Mouse (Mus musculus): ENCODE data around the gene Traf7. TPM values are rescaled to one million over a fixed set of nuclear protein-coding genes. Genes with fewer than 3 reads are reported as not detected.

Traf7 gene
- polyA plus RNA-seq, 1 experiment, result 12.7 TPM

DNA sequence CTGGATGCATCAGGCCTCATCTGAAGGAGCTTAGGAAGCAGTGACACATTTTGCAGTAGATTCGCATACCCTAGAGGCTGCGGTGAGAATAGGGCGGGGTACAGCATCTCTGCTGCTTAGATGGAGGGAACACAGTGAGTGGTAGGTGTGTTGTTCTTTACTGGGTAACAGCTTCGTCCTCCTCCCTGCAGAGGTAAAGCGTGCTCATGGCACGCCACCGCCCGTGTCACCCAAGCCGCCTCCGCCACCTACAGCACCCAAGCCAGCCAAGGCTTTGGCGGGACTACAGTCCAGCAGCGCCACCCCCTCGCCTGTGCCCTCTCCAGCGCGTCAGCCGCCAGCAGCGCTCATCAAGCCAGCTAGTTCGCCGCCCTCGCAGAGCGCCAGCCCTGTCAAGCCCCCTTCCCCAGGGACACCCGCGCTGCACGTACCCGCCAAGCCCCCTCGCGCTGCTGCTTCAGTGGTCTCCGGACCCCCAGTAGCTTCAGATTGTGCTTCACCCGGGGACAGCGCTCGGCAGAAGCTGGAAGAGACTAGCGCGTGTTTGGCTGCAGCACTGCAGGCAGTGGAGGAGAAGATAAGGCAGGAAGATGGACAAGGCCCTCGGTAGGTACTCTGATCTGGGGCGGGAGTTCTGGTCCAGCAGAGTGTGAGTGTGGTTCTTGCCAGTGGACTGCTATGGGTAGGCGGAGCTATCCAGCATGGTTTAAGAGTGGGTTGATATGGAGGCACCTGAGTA is 21.2 kb downstream of the Traf7 start:
- TF ChIP-seq GATA1 (IDR thresholded peaks at IDR 0.05; ENCODE audit: low read length), result no peak
- no peak for TF ChIP-seq TAL1 (IDR thresholded peaks at IDR 0.05; ENCODE audit: low read length)
- no peak overlapping the region for H3K4me3 ChIP-seq (replicated peaks)
- peaks cover 40% of the 10 kb centered on the region for H3K36me3 ChIP-seq (ENCODE audit: control insufficient read depth)

DNA sequence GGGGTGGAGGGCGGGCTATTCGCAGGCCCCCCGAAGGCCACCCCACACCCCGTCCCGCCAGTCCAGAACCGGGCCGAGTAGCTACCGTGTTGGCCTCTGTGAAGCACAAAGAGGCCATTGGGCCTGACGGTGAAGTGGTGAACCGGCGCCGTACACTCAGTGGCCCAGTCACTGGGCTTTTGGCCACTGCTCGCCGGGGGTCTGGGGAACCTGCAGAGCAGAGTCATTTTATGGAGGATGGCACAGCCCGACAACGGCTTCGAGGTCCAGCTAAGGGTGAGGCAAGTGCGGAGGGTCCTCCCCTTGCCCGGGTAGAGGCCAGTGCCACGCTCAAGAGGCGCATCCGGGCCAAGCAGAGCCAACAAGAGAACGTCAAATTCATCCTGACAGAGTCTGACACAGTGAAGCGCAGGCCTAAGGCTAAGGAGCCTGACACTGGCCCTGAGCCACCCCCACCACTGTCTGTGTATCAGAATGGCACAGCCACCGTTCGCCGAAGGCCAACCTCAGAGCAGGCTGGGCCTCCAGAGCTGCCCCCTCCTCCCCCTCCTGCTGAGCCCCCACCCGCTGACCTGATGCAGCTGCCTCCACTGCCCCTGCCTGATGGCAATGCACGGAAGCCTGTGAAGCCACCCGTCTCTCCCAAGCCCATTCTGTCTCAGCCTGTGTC is 22.3 kb downstream of the Traf7 start:
- H3K4me3 ChIP-seq (replicated peaks), result no peak overlapping the region
- TF ChIP-seq TAL1 (IDR thresholded peaks at IDR 0.05; ENCODE audit: low read length) (no peak), GATA1 (IDR thresholded peaks at IDR 0.05; ENCODE audit: low read length) (no peak)
- H3K9me3 ChIP-seq (ENCODE audit: control insufficient read depth, low read length), result no peaks in the 10 kb centered on the region
- H3K4me1 ChIP-seq (ENCODE audit: control insufficient read depth), result peaks cover 9% of the 10 kb centered on the region
- no peaks in the 10 kb centered on the region for H3K27me3 ChIP-seq (ENCODE audit: control insufficient read depth)
- H3K36me3 ChIP-seq (ENCODE audit: control insufficient read depth), result peaks cover 30% of the 10 kb centered on the region

More for the DNA sequence above, 21.2 kb downstream of the Traf7 start:
- no peaks in the 10 kb centered on the region for H3K9me3 ChIP-seq (ENCODE audit: control insufficient read depth, low read length)
- H3K27me3 ChIP-seq (ENCODE audit: control insufficient read depth), result no peaks in the 10 kb centered on the region
- peaks cover 9% of the 10 kb centered on the region for H3K4me1 ChIP-seq (ENCODE audit: control insufficient read depth)

DNA sequence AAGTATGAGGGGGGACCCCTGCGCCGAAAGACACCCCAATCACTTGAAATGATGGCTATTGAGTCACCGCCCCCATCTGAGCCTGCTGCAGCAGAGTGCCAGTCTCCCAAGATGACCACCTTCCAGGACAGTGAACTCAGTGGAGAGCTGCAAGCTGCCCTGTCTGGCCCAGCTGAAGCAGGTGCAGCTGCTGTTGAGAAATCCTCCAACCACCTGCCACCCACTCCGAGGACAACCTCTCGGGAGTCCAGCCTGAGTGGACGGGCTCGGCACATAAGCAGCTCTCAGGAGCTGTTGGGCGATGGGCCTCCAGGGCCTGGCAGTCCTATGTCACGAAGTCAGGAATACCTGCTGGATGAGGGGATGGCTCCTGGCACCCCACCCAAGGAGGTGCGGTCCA is 23.7 kb downstream of the Traf7 start:
- H3K27me3 ChIP-seq (ENCODE audit: control insufficient read depth), result no peaks in the 10 kb centered on the region
- TF ChIP-seq TAL1 (IDR thresholded peaks at IDR 0.05; ENCODE audit: low read length) (no peak), GATA1 (IDR thresholded peaks at IDR 0.05; ENCODE audit: low read length) (no peak)

DNA sequence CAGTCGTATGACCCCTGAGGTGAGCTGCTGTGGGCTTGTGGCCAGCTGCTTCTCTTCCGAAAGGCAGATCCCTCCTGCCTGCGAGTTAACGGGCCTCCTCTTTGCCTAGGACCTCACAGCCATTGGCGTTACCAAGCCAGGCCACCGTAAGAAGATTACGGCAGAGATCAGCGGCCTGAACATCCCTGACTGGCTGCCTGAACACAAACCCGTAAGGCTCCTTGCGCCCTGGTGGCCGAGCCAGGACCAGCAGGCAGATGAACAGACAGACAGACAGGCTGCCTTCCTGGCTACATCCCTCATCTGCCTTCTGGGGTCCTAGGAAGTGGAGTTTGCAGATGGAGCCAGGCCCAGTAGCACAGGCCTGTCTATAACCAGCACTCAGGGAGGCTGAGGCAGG is 25.5 kb downstream of the Traf7 start:
- H3K9me3 ChIP-seq (ENCODE audit: control insufficient read depth, low read length), result no peaks in the 10 kb centered on the region
- no peaks in the 10 kb centered on the region for H3K27me3 ChIP-seq (ENCODE audit: control insufficient read depth)
- no peaks in the 10 kb centered on the region for H3K36me3 ChIP-seq (ENCODE audit: control insufficient read depth)
- no peak overlapping the region for H3K4me3 ChIP-seq (replicated peaks)
- TF ChIP-seq GATA1 (IDR thresholded peaks at IDR 0.05; ENCODE audit: low read length) (no peak), TAL1 (IDR thresholded peaks at IDR 0.05; ENCODE audit: low read length) (no peak)
- peaks cover 7% of the 10 kb centered on the region for H3K4me1 ChIP-seq (ENCODE audit: control insufficient read depth)

More for the DNA sequence above, 23.7 kb downstream of the Traf7 start:
- no peak overlapping the region for H3K4me3 ChIP-seq (replicated peaks)
- H3K36me3 ChIP-seq (ENCODE audit: control insufficient read depth), result peaks cover 16% of the 10 kb centered on the region
- H3K4me1 ChIP-seq (ENCODE audit: control insufficient read depth), result peaks cover 9% of the 10 kb centered on the region
- no peaks in the 10 kb centered on the region for H3K9me3 ChIP-seq (ENCODE audit: control insufficient read depth, low read length)

DNA sequence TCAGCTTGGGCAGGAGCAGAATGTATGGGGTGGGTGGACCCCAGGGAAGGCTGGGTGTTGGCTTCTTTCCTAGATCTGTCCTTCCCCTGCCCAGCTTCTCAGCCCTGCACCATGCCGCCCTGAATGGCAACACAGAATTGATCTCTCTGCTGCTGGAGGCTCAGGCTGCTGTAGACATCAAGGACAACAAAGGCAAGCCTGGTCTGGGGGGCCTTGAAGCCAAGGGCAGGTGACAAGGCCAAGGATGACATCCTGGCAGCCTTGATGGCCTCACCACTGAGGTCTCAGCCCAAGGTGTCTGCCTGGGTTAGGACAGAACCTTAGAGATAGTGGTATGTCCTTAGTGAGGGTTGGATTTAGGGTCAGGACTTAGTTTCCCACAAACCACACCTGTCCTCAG is 31.7 kb downstream of the Traf7 start:
- Histone ChIP-seq H3K4me1 (ENCODE audit: control insufficient read depth) (no peaks in the 10 kb centered on the region), H3K27me3 (ENCODE audit: control insufficient read depth) (peaks cover 14% of the 10 kb centered on the region), H3K4me3 (replicated peaks) (no peak overlapping the region), H3K36me3 (ENCODE audit: control insufficient read depth) (no peaks in the 10 kb centered on the region), H3K9me3 (ENCODE audit: control insufficient read depth, low read length) (no peaks in the 10 kb centered on the region)
- no peak for TF ChIP-seq GATA1 (IDR thresholded peaks at IDR 0.05; ENCODE audit: low read length)
- TF ChIP-seq TAL1 (IDR thresholded peaks at IDR 0.05; ENCODE audit: low read length), result no peak

DNA sequence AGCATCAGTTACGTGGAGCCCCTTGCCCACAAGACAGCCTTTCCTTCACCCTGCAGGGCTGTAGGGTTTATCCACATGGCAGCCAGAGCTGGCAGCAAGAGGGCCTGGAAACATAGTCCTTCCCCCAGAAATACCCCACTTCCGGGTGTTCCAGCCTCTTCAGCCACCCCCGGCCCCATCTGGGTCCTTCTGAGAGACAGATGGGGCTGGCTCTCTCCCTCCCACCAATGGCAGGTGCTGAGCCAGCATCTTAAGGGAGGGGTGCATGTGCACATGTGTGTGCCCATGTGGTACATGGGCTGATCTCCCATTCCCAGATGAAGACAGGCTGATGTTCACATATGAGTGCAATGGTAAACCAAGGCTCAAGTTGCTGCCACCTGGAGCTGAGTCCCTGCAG is 32.3 kb downstream of the Traf7 start:
- Histone ChIP-seq H3K4me3 (replicated peaks) (no peak overlapping the region), H3K4me1 (ENCODE audit: control insufficient read depth) (no peaks in the 10 kb centered on the region), H3K9me3 (ENCODE audit: control insufficient read depth, low read length) (no peaks in the 10 kb centered on the region), H3K36me3 (ENCODE audit: control insufficient read depth) (no peaks in the 10 kb centered on the region), H3K27me3 (ENCODE audit: control insufficient read depth) (peaks cover 20% of the 10 kb centered on the region)
- TF ChIP-seq GATA1 (IDR thresholded peaks at IDR 0.05; ENCODE audit: low read length) (no peak), TAL1 (IDR thresholded peaks at IDR 0.05; ENCODE audit: low read length) (no peak)

DNA sequence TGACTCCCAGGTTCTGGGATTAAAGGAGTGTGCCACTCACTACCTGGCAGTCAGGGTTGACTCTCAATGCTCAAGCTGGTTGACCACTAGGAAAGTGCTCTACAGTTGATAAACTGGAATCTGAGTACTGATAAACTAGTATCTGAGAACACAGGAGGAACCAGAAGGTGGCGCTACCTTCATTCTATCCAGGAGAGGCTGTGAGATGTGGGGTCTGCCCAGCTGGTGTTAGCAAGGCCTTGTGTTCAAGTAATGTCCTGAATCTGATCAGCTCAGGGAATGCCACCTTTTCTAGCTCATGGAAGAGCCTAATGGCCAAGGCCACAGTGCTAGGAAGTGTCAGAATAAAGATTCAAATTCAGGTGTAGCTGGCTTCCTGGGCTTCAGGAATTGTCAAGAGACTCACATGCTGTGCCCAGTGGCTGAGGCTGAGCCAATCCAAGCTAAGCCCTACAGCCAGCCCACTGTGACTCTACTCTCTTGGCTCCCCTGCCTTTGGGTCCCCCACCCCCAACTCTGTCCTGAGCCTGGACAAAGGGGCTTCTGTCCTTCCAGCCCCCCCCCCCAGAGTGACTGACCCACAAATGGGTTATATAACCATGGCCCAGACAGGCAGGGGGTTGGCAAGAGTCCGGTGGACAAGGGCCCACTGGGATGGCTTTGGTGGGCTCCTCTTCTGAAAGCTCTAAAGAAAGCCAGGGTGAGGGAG is 33.0 kb downstream of the Traf7 start:
- Histone ChIP-seq H3K9me3 (ENCODE audit: control insufficient read depth, low read length) (no peaks in the 10 kb centered on the region), H3K4me1 (ENCODE audit: control insufficient read depth) (no peaks in the 10 kb centered on the region), H3K36me3 (ENCODE audit: control insufficient read depth) (no peaks in the 10 kb centered on the region), H3K4me3 (replicated peaks) (no peak overlapping the region), H3K27me3 (ENCODE audit: control insufficient read depth) (peaks cover 27% of the 10 kb centered on the region)
- no peak for TF ChIP-seq GATA1 (IDR thresholded peaks at IDR 0.05; ENCODE audit: low read length)
- no peak for TF ChIP-seq TAL1 (IDR thresholded peaks at IDR 0.05; ENCODE audit: low read length)

DNA sequence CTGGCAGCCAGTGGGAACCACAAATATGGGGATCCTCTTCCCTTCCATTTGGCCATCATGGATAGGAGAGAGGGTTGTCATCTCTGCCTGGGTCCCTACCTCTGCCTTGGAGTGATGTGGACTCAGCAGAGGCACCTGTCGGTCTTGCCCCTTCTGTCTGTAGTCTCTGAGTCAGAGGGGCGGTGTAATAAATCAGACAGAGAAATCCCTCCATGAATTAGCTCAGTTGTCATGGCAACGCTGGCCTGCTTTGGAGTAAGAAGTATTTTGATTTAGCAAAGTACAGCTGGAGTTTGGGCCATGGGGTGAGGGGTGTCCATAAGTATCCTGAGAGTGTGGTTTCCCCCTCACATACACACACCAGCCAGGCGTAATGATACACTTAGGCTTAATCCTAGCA is 37.3 kb downstream of the Traf7 start:
- Histone ChIP-seq H3K27me3 (ENCODE audit: control insufficient read depth) (peaks cover 69% of the 10 kb centered on the region), H3K36me3 (ENCODE audit: control insufficient read depth) (no peaks in the 10 kb centered on the region), H3K9me3 (ENCODE audit: control insufficient read depth, low read length) (peaks cover 14% of the 10 kb centered on the region; the same call in 1 of the 2 replicates), H3K4me1 (ENCODE audit: control insufficient read depth) (peaks cover 11% of the 10 kb centered on the region), H3K4me3 (replicated peaks) (no peak overlapping the region)
- TF ChIP-seq GATA1 (IDR thresholded peaks at IDR 0.05; ENCODE audit: low read length) (no peak), TAL1 (IDR thresholded peaks at IDR 0.05; ENCODE audit: low read length) (no peak)

Measured in erythroblast, embryonic 14.5 days (primary cell).